Mouse (Mus musculus): ENCODE results near the gene Agrp. TPM values are rescaled to one million over a fixed set of nuclear protein-coding genes. Genes with fewer than 3 reads are reported as not detected.
A peak's percentile ranks its signal among the peaks of the same experiment; 100 is the strongest.

Agrp gene
- polyA plus RNA-seq, 1 experiment from 2014 or later, result 0.35 TPM

DNA sequence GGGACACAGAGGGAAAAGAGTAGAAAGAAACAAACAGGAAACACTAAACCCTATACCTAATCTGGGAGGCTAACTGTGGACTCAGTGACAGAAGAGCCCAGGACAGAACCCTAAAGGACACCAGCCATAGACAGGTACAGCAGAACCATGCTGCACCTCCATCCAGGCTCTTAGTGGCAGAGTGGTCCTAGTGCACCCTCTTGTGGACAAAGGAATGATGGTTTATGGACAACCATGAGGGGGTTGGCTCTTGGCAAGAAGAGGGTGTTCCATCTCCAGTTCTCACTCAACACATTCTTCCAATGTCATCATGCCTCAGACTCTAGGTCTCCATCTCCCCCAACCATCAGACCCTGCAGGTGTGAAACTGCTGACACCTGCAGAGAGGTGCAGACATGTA is 83.1 kb downstream of the Agrp start:
- peak; percentile 80 for DNase-seq (ENCODE audit: low spot score)
- Histone ChIP-seq H3K27ac (no peak overlapping the region), H3K36me3 (peaks cover 8% of the 10 kb centered on the region; the same call in 1 of the 2 replicates), H3K9me3 (no peaks in the 10 kb centered on the region), H3K27me3 (ENCODE audit: insufficient read depth, poor library complexity, severe bottlenecking) (no peaks in the 10 kb centered on the region), H3K4me3 (no peak overlapping the region), H3K4me1 (peaks cover 6% of the 10 kb centered on the region; the same call in 1 of the 2 replicates)

GRCm38 (mm10) chr8:105552824-105553223 is 84.4 kb downstream of the Agrp start:
- H3K27ac ChIP-seq, result no peak overlapping the region
- H3K4me1 ChIP-seq, result peaks cover 6% of the 10 kb centered on the region; the same call in 1 of the 2 replicates
- no peak overlapping the region for H3K4me3 ChIP-seq
- no peaks in the 10 kb centered on the region for H3K27me3 ChIP-seq (ENCODE audit: insufficient read depth, poor library complexity, severe bottlenecking)
- peaks cover 5% of the 10 kb centered on the region; the same call in 1 of the 2 replicates for H3K36me3 ChIP-seq
- H3K9me3 ChIP-seq, result no peaks in the 10 kb centered on the region
- DNase-seq (ENCODE audit: low spot score), result no peak
- 85% methylated on average over 1 of the region's 1 CpGs for WGBS

DNA sequence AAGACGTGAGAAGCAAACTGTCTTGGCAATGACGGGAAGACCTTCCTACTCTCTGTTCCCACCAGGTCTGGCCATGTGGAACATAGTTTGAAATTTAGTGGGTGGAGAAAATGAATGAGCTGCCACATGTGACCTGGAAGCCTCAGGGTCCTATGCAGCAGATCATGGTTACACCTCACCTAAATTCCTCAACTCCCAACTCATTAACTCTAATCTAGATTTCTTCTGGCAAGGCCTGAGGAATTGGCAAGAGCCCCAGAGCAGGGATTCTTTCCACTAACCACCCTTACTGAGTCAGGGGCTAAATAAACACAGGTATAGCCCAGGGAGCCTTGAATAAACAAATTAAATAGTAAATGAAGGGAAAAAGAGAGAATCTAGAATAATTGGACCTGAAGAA is 85.2 kb downstream of the Agrp start:
- DNase-seq (ENCODE audit: low spot score), result no peak
- WGBS, result 85% methylated on average over 2 of the region's 2 CpGs
- Histone ChIP-seq H3K27me3 (ENCODE audit: insufficient read depth, poor library complexity, severe bottlenecking) (no peaks in the 10 kb centered on the region), H3K4me1 (peaks cover 6% of the 10 kb centered on the region; the same call in 1 of the 2 replicates), H3K4me3 (no peak overlapping the region), H3K27ac (no peak overlapping the region), H3K36me3 (peaks cover 3% of the 10 kb centered on the region; the same call in 1 of the 2 replicates), H3K9me3 (no peaks in the 10 kb centered on the region)

DNA sequence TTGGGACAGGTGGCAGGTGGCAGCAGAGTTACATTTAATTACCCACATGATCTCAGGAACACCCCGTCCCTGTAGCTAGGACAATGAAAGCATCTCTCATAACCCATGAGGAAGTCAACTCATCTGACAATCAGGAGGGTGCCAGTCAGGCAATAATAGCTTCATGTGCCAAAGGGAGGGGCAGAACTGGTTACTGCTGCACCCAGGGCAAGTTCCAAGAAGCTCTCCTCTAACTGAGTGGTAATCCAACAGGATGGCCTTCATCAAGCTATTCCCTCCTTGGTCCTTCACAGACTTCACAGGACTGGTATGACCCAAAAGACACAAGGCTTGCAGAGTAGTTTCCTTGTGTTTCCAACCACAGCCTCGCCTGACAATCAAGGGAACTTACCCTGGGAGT is 87.1 kb downstream of the Agrp start:
- no peak overlapping the region for H3K4me3 ChIP-seq
- DNase-seq (ENCODE audit: low spot score), result no peak
- H3K27ac ChIP-seq, result no peak overlapping the region
- peaks cover 18% of the 10 kb centered on the region for H3K4me1 ChIP-seq
- H3K9me3 ChIP-seq, result no peaks in the 10 kb centered on the region
- H3K27me3 ChIP-seq (ENCODE audit: insufficient read depth, poor library complexity, severe bottlenecking), result no peaks in the 10 kb centered on the region
- H3K36me3 ChIP-seq, result peaks cover 3% of the 10 kb centered on the region; the same call in 1 of the 2 replicates
- WGBS, result 74% methylated on average over 2 of the region's 2 CpGs

DNA sequence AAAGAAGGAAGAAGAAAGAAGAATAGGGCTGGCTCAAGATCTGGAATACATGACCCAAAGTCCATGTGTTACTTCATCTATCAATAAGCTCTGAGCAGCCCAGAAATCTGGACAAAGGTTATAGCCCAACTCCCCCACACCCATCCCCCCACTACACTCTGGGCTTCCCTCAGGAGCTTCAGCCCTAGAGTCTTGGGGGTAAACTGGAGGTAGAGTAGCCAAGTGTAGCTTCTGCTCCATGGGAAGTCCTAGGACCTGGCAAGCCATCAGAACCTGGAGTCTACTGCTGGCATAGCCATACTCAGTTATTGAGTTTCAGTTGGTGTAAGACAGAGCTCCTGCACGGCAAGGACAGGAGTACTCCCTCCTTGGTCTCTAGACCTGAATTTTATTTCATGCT is 87.7 kb downstream of the Agrp start:
- DNase-seq (ENCODE audit: low spot score), result no peak
- peaks cover 3% of the 10 kb centered on the region; the same call in 1 of the 2 replicates for H3K36me3 ChIP-seq
- 88% methylated on average over 1 of the region's 1 CpGs for WGBS
- H3K4me1 ChIP-seq, result peaks cover 24% of the 10 kb centered on the region
- H3K4me3 ChIP-seq, result no peak overlapping the region
- H3K27ac ChIP-seq, result no peak overlapping the region
- no peaks in the 10 kb centered on the region for H3K9me3 ChIP-seq
- H3K27me3 ChIP-seq (ENCODE audit: insufficient read depth, poor library complexity, severe bottlenecking), result no peaks in the 10 kb centered on the region

GRCm38 (mm10) chr8:105546384-105547350 is 90.5 kb downstream of the Agrp start:
- H3K9me3 ChIP-seq, result no peaks in the 10 kb centered on the region
- H3K27ac ChIP-seq, result no peak overlapping the region
- H3K27me3 ChIP-seq (ENCODE audit: insufficient read depth, poor library complexity, severe bottlenecking), result no peaks in the 10 kb centered on the region
- DNase-seq (ENCODE audit: low spot score), result no peak
- H3K36me3 ChIP-seq, result peaks cover 6% of the 10 kb centered on the region; the same call in 1 of the 2 replicates
- H3K4me1 ChIP-seq, result peaks cover 30% of the 10 kb centered on the region
- WGBS, result 90% methylated on average over 6 of the region's 6 CpGs
- no peak overlapping the region for H3K4me3 ChIP-seq

GRCm38 (mm10) chr8:105545249-105545648 is 91.9 kb downstream of the Agrp start:
- WGBS, result 68% methylated on average over 3 of the region's 3 CpGs

GRCm38 (mm10) chr8:105544544-105545205 is 92.5 kb downstream of the Agrp start:
- H3K9me3 ChIP-seq, result no peaks in the 10 kb centered on the region
- peak overlapping the region; percentile 32 for H3K27ac ChIP-seq
- H3K36me3 ChIP-seq, result peaks cover 9% of the 10 kb centered on the region; the same call in 1 of the 2 replicates
- no peaks in the 10 kb centered on the region for H3K27me3 ChIP-seq (ENCODE audit: insufficient read depth, poor library complexity, severe bottlenecking)
- peaks cover 30% of the 10 kb centered on the region for H3K4me1 ChIP-seq
- no peak for DNase-seq (ENCODE audit: low spot score)
- 32% methylated on average over 7 of the region's 7 CpGs for WGBS
- 0 out of 2 replicates have a peak overlapping the region, but pooled peaks have one; percentile 0 for H3K4me3 ChIP-seq

More at GRCm38 (mm10) chr8:105545249-105545648, 91.9 kb downstream of the Agrp start:
- Histone ChIP-seq H3K4me3 (no peak overlapping the region), H3K27me3 (ENCODE audit: insufficient read depth, poor library complexity, severe bottlenecking) (no peaks in the 10 kb centered on the region), H3K36me3 (peaks cover 10% of the 10 kb centered on the region; the same call in 1 of the 2 replicates), H3K27ac (peak overlapping the region; percentile 32; the same call in 1 of the 2 replicates), H3K9me3 (no peaks in the 10 kb centered on the region), H3K4me1 (peaks cover 30% of the 10 kb centered on the region)
- DNase-seq (ENCODE audit: low spot score), result no peak

DNA sequence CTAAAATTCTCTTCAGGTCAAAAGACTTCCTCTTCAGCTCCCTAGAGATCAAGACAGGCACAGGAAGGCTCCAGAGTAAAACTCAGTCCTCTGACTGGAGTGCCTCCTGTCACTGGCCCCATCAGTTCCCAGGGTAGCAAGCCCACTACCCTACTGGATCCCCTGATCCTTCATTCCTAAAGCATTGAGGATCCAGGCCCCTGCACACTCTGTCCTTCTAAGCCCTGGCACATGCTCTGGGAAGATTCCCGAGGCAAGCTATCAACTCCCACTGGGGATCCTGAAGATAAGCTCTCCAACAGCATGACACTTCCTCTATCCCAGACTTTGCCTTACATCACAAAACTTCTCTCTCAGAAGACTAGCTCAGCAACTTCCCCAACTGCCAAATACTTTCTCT is 93.5 kb downstream of the Agrp start:
- H3K27ac ChIP-seq, result no peak overlapping the region; the same call in 1 of the 2 replicates
- no peaks in the 10 kb centered on the region for H3K9me3 ChIP-seq
- peaks cover 15% of the 10 kb centered on the region for H3K36me3 ChIP-seq
- H3K4me1 ChIP-seq, result peaks cover 30% of the 10 kb centered on the region
- WGBS, result 12% methylated on average over 1 of the region's 1 CpGs
- no peak overlapping the region for H3K4me3 ChIP-seq
- no peak for DNase-seq (ENCODE audit: low spot score)
- no peaks in the 10 kb centered on the region for H3K27me3 ChIP-seq (ENCODE audit: insufficient read depth, poor library complexity, severe bottlenecking)

- no peak for DNase-seq (ENCODE audit: low spot score)
- Histone ChIP-seq H3K27ac (no peak overlapping the region), H3K4me1 (peaks cover 30% of the 10 kb centered on the region), H3K4me3 (no peak overlapping the region), H3K27me3 (ENCODE audit: insufficient read depth, poor library complexity, severe bottlenecking) (no peaks in the 10 kb centered on the region), H3K36me3 (peaks cover 24% of the 10 kb centered on the region), H3K9me3 (no peaks in the 10 kb centered on the region)
- WGBS, result 85% methylated on average over 2 of the region's 2 CpGs
These were observed 94.4 kb downstream of the Agrp start for GRCm38 (mm10) chr8:105542808-105543207.

DNA sequence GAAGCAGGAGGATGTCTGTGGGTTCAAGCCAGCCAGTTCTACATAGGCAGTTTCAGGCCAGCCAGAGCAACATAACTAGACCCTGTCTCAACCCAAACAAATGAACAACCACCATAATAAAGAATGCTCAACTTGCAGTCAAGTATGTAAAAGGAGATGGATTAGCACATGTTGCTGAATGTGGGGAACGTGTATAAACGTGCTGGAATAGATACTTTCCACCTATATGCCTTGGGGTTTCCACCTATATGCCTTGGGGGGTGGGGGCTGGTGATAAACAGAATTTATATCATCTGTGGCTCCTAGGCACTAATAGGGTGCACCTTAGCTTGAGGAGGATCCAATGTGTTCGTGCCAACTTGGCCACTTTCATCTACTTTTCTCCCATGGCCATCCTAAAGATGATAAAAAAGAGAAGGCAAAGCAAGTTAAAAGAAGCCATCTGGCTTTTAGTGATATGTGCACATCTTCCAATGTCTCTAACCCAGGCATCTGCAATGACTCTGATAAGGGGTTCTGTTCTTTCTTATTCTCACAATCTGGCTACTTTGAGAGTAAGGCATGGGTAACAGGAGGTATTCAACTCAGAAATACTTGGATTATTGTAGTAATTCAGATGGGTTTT is 95.0 kb downstream of the Agrp start:
- no peak for DNase-seq (ENCODE audit: low spot score)
- Histone ChIP-seq H3K4me1 (peaks cover 30% of the 10 kb centered on the region), H3K36me3 (peaks cover 30% of the 10 kb centered on the region), H3K27ac (no peak overlapping the region; the same call in 1 of the 2 replicates), H3K9me3 (no peaks in the 10 kb centered on the region), H3K4me3 (no peak overlapping the region), H3K27me3 (ENCODE audit: insufficient read depth, poor library complexity, severe bottlenecking) (no peaks in the 10 kb centered on the region)
- WGBS, result 82% methylated on average over 3 of the region's 3 CpGs

GRCm38 (mm10) chr8:105538940-105539339 is 98.3 kb downstream of the Agrp start:
- Histone ChIP-seq H3K4me1 (peaks cover 14% of the 10 kb centered on the region), H3K9me3 (no peaks in the 10 kb centered on the region), H3K36me3 (peaks cover 41% of the 10 kb centered on the region), H3K4me3 (no peak overlapping the region), H3K27ac (no peak overlapping the region), H3K27me3 (ENCODE audit: insufficient read depth, poor library complexity, severe bottlenecking) (no peaks in the 10 kb centered on the region)
- 90% methylated on average over 4 of the region's 4 CpGs for WGBS
- DNase-seq (ENCODE audit: low spot score), result no peak
